Mouse (Mus musculus) liver, adult 10 weeks (tissue): ENCODE data around the gene Rcn1. TPM values are rescaled to one million over a fixed set of nuclear protein-coding genes. Genes with fewer than 3 reads are reported as not detected.

Experiments
- polyA plus RNA-seq: library from polyadenylated mRNA; stranded (reverse); fragments of 350-450 nt; fragmentation: Illumina TruSeq; extraction: RNeasy Lipid Tissue Mini Kit (QIAGEN cat#74804); gene quantifications from one replicate; pipeline ENCODE4 v1.2.3, GENCODE M21; 2014; ENCODE audit warnings: low read depth, low replicate concordance

Rcn1 gene
- 9.5 TPM for polyA plus RNA-seq

GRCm38 (mm10) chr2:105399085-105399891 lies at the start of gene Rcn1:
TSS of gene Rcn1 (minus strand) at chr2:105399319.

Other genes with a start within 250 kb of the Rcn1 start
- 37.8 TPM for gene Them7, start 175.0 kb downstream of the Rcn1 start, polyA plus RNA-seq